In genomic region chr19:8967373-8967743, GRCm38 (mm10) we compare ENCODE assay signal across 8 mouse cellular contexts. TPM values are rescaled to one million over a fixed set of nuclear protein-coding genes. Genes with fewer than 3 reads are reported as not detected.
DNase-seq lines count a peak whose midpoint lies in the region; ATAC-seq and TF ChIP-seq lines count a peak whose summit lies in the region.

No protein-coding gene starts in this region.

- H3K36me3 ChIP-seq in heart, embryonic 10.5 days, result peaks cover 76% of the 10 kb centered on the region
- peaks cover 74% of the 10 kb centered on the region for H3K36me3 ChIP-seq in C2C12 (ENCODE audit: control insufficient read depth, insufficient read depth)
- peaks cover 76% of the 10 kb centered on the region for H3K36me3 ChIP-seq in forebrain, embryonic 13.5 days (ENCODE audit: poor library complexity, severe bottlenecking)
- H3K36me3 ChIP-seq in liver, embryonic 15.5 days (replicated peaks), result peaks cover 74% of the 10 kb centered on the region

- H3K9ac ChIP-seq in forebrain, embryonic 13.5 days, result peak overlapping the region; percentile 94
- peak overlapping the region; percentile 80 for H3K9ac ChIP-seq in liver, embryonic 15.5 days

- peaks cover 54% of the 10 kb centered on the region for H3K79me3 ChIP-seq in C2C12 (ENCODE audit: low read depth)

- 2% methylated on average over 8 of the region's 8 CpGs for WGBS in heart, embryonic 10.5 days
- 0% methylated on average over 8 of the region's 8 CpGs for WGBS in forebrain, embryonic 13.5 days
- 0% methylated on average over 8 of the region's 8 CpGs for WGBS in liver, embryonic 15.5 days (ENCODE audit: insufficient replicate concordance)

- no peak for TF ChIP-seq CTCF in C2C12 (IDR thresholded peaks at IDR 0.05; ENCODE audit: control insufficient read depth, insufficient read depth, insufficient read length)

- peak overlapping the region; percentile 89 for H3K4me3 ChIP-seq in heart, embryonic 10.5 days
- peak overlapping the region; percentile 68 for H3K4me3 ChIP-seq in C2C12 (ENCODE audit: insufficient read depth, poor library complexity, severe bottlenecking)
- H3K4me3 ChIP-seq in forebrain, embryonic 13.5 days, result peak overlapping the region; percentile 73
- H3K4me3 ChIP-seq in liver, embryonic 15.5 days (replicated peaks), result peak overlapping the region; percentile 80

- H3K4me1 ChIP-seq in heart, embryonic 10.5 days, result peaks cover 19% of the 10 kb centered on the region
- H3K4me1 ChIP-seq in forebrain, embryonic 13.5 days, result peaks cover 25% of the 10 kb centered on the region
- H3K4me1 ChIP-seq in liver, embryonic 15.5 days (replicated peaks), result peaks cover 41% of the 10 kb centered on the region

- no peaks in the 10 kb centered on the region for H3K9me3 ChIP-seq in heart, embryonic 10.5 days
- no peaks in the 10 kb centered on the region for H3K9me3 ChIP-seq in forebrain, embryonic 13.5 days (replicated peaks)
- no peaks in the 10 kb centered on the region for H3K9me3 ChIP-seq in liver, embryonic 15.5 days (replicated peaks)

- H3K27ac ChIP-seq in heart, embryonic 10.5 days, result peak overlapping the region; percentile 92
- H3K27ac ChIP-seq in forebrain, embryonic 13.5 days, result peak overlapping the region; percentile 86
- H3K27ac ChIP-seq in liver, embryonic 15.5 days (replicated peaks), result peak overlapping the region; percentile 88

- intact Hi-C loops in heart, postnatal 10 days (cut with DNase I), result no loop called here

- no peak for ATAC-seq in forebrain, embryonic 13.5 days
- no peak for ATAC-seq in liver, embryonic 15.5 days (ENCODE audit: insufficient read depth)

- H3ac ChIP-seq in C2C12 (ENCODE audit: control insufficient read depth, insufficient read length, low read depth), result peak overlapping the region; percentile 84

- no peak for DNase-seq in heart, embryonic 10.5 days (ENCODE audit: low spot score)
- DNase-seq in heart, postnatal 10 days, result no peak
- DNase-seq in ovary, postnatal 36 days (ENCODE audit: low spot score), result no peak
- DNase-seq in Muller cell, postnatal 12 days (ENCODE audit: inconsistent ontology term), result no peak
- DNase-seq in spleen, postnatal 4 days (ENCODE audit: low spot score in 2 of 2), result no peak

- H3K27me3 ChIP-seq in heart, embryonic 10.5 days (ENCODE audit: insufficient read depth, poor library complexity, severe bottlenecking), result no peaks in the 10 kb centered on the region
- H3K27me3 ChIP-seq in C2C12 (ENCODE audit: control insufficient read depth, insufficient read depth, insufficient read length), result no peaks in the 10 kb centered on the region
- no peaks in the 10 kb centered on the region for H3K27me3 ChIP-seq in forebrain, embryonic 13.5 days
- no peaks in the 10 kb centered on the region for H3K27me3 ChIP-seq in liver, embryonic 15.5 days

- peaks cover 62% of the 10 kb centered on the region for H3K79me2 ChIP-seq in C2C12 (ENCODE audit: control insufficient read depth, insufficient read depth)

- peak overlapping the region; percentile 82 for H3K4me2 ChIP-seq in forebrain, embryonic 13.5 days
- H3K4me2 ChIP-seq in liver, embryonic 15.5 days, result peak overlapping the region; percentile 95

TF ChIP-seq in C2C12, 6 proteins besides CTCF, POLR2A, EP300 and RAD21:
- TF ChIP-seq FOSL1 (IDR thresholded peaks at IDR 0.05; ENCODE audit: insufficient read depth, low read length, poor library complexity, severe bottlenecking) (no peak), MAX (IDR thresholded peaks at IDR 0.05) (no peak), MYOD1 (IDR thresholded peaks at IDR 0.05; ENCODE audit: control insufficient read depth, insufficient read length, low read depth) (no peak), USF1 (IDR thresholded peaks at IDR 0.05; ENCODE audit: low read depth) (no peak), MYOG (IDR thresholded peaks at IDR 0.05; ENCODE audit: control insufficient read depth, extremely low read depth, insufficient read length) (no peak), CEBPB (IDR thresholded peaks at IDR 0.05; ENCODE audit: low read depth) (no peak)

RNA-seq across cellular contexts. Expression of gene Eef1g, which starts 0.5 kb away (rescaled TPM):
- polyA plus RNA-seq in heart, embryonic 10.5 days (2016; fragmentation: Nextera tagmentation; extraction: Ambion mirVana), result 378 and 459 TPM in 2 replicates
- 100 to 1,000 TPM; 283 to 289 TPM for total RNA-seq in heart, postnatal 10 days (2021)
- 1,028 TPM for polyA plus RNA-seq in C2C12 (2012; fragmentation: generic; extraction: Trizol)
- polyA plus RNA-seq in forebrain, embryonic 13.5 days (2015; fragmentation: Nextera tagmentation; extraction: Ambion mirVana), result 369 and 373 TPM in 2 replicates
- 177 and 180 TPM in 2 replicates for polyA plus RNA-seq in liver, embryonic 15.5 days (2015; fragmentation: Nextera tagmentation; extraction: Ambion mirVana)

RNA-seq across cellular contexts. Expression of gene Tut1, which starts 13.7 kb away (rescaled TPM):
- 25.7 and 32.8 TPM in 2 replicates for polyA plus RNA-seq in heart, embryonic 10.5 days (2016; fragmentation: Nextera tagmentation; extraction: Ambion mirVana)
- 10 to 100 TPM in 1 of 2 experiments, 1 to 10 TPM in 1; 8.5 to 10.4 TPM for total RNA-seq in heart, postnatal 10 days (2021)
- polyA plus RNA-seq in C2C12 (2012; fragmentation: generic; extraction: Trizol), result 24.2 TPM
- 35.3 and 36.7 TPM in 2 replicates for polyA plus RNA-seq in forebrain, embryonic 13.5 days (2015; fragmentation: Nextera tagmentation; extraction: Ambion mirVana)
- polyA plus RNA-seq in liver, embryonic 15.5 days (2015; fragmentation: Nextera tagmentation; extraction: Ambion mirVana), result 13.7 and 14.6 TPM in 2 replicates

RNA-seq across cellular contexts. Expression of gene Ahnak, which starts 21.7 kb away (rescaled TPM):
- polyA plus RNA-seq in heart, embryonic 10.5 days (2016; fragmentation: Nextera tagmentation; extraction: Ambion mirVana), result 15.1 and 19.4 TPM in 2 replicates
- total RNA-seq in heart, postnatal 10 days (2021), result 100 to 1,000 TPM; 348 to 380 TPM
- polyA plus RNA-seq in C2C12 (2012; fragmentation: generic; extraction: Trizol), result 86.8 TPM
- 2.8 and 3.0 TPM in 2 replicates for polyA plus RNA-seq in forebrain, embryonic 13.5 days (2015; fragmentation: Nextera tagmentation; extraction: Ambion mirVana)
- polyA plus RNA-seq in liver, embryonic 15.5 days (2015; fragmentation: Nextera tagmentation; extraction: Ambion mirVana), result 2.5 and 3.0 TPM in 2 replicates

RNA-seq across cellular contexts. Expression of gene Mta2, which starts 25.7 kb away (rescaled TPM):
- 113 and 140 TPM in 2 replicates for polyA plus RNA-seq in heart, embryonic 10.5 days (2016; fragmentation: Nextera tagmentation; extraction: Ambion mirVana)
- total RNA-seq in heart, postnatal 10 days (2021), result 10 to 100 TPM; 54.4 to 59.5 TPM
- 109 TPM for polyA plus RNA-seq in C2C12 (2012; fragmentation: generic; extraction: Trizol)
- polyA plus RNA-seq in forebrain, embryonic 13.5 days (2015; fragmentation: Nextera tagmentation; extraction: Ambion mirVana), result 178 and 180 TPM in 2 replicates
- 79.0 and 85.9 TPM in 2 replicates for polyA plus RNA-seq in liver, embryonic 15.5 days (2015; fragmentation: Nextera tagmentation; extraction: Ambion mirVana)

RNA-seq across cellular contexts. Expression of gene Eml3, which starts 38.0 kb away (rescaled TPM):
- 17.4 and 24.4 TPM in 2 replicates for polyA plus RNA-seq in heart, embryonic 10.5 days (2016; fragmentation: Nextera tagmentation; extraction: Ambion mirVana)
- 10 to 100 TPM; 16.7 to 18.7 TPM for total RNA-seq in heart, postnatal 10 days (2021)
- polyA plus RNA-seq in C2C12 (2012; fragmentation: generic; extraction: Trizol), result 28.7 TPM
- polyA plus RNA-seq in forebrain, embryonic 13.5 days (2015; fragmentation: Nextera tagmentation; extraction: Ambion mirVana), result 8.9 and 9.6 TPM in 2 replicates
- polyA plus RNA-seq in liver, embryonic 15.5 days (2015; fragmentation: Nextera tagmentation; extraction: Ambion mirVana), result 13.1 and 14.6 TPM in 2 replicates
